ENCODE assay signal across 13 mouse cellular contexts in the genomic region with DNA sequence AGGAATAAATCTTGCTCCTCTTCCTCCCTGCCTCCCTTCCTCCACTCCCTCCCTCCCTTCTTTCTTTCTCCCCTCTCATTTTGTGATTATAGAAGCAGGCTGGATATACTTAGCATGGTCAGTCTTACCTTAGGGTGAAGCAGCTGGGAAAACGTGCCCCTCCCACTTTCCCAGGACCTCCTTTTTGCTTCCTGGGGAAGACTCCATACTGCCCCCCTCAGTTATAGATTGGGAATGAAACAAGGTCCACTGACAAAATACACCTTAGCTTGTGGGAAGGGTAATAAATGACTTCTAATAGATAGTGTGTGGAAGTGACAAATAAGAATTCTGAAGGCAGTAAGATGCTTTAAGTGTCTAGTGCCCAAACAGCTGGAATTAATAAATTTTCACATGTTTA. TPM values are rescaled to one million over a fixed set of nuclear protein-coding genes. Genes with fewer than 3 reads are reported as not detected.
DNase-seq lines count a peak whose midpoint lies in the region; ATAC-seq and TF ChIP-seq lines count a peak whose summit lies in the region.
"Had no signal": no experiment of that assay in that cellular context is flagged by ENCODE, and none has a peak within 500 bp of the region (broad histone marks: within the 10 kb centered on the region; RNA-seq: fewer than 3 reads in every experiment).

No protein-coding gene starts in this region.

- intact Hi-C loops in gastrocnemius, adult 2 months (cut with DNase I), result no loop called here

- no peak overlapping the region for H3K4me3 ChIP-seq in gastrocnemius, adult 2 months
- no peak overlapping the region for H3K4me3 ChIP-seq in lung, adult 2 months (replicated peaks; ENCODE audit: extremely low read depth, low read depth, low read length)
- H3K4me3 ChIP-seq in bone marrow macrophage, adult 2 months (ENCODE audit: insufficient read depth, low read length), result no peak overlapping the region

- H3K4me1 ChIP-seq in lung, adult 2 months (ENCODE audit: control insufficient read depth, insufficient read depth, low read length), result no peaks in the 10 kb centered on the region
- no peaks in the 10 kb centered on the region for H3K4me1 ChIP-seq in bone marrow macrophage, adult 2 months (ENCODE audit: control insufficient read depth, insufficient read depth, low read length)

- H3K27ac ChIP-seq in gastrocnemius, adult 2 months, result no peak overlapping the region
- no peak overlapping the region for H3K27ac ChIP-seq in bone marrow macrophage, adult 2 months (ENCODE audit: insufficient read depth, low read depth, low read length)

- TF ChIP-seq CTCF in gastrocnemius, adult 2 months (IDR thresholded peaks at IDR 0.05), result peak; percentile 49
- TF ChIP-seq CTCF in lung, adult 2 months (IDR thresholded peaks at IDR 0.05; ENCODE audit: insufficient read depth, low read length), result peak; percentile 40; the same call in 1 of the 2 replicates
- TF ChIP-seq CTCF in bone marrow macrophage, adult 2 months (IDR thresholded peaks at IDR 0.05; ENCODE audit: low read depth, low read length), result peak; percentile 47; the same call in 1 of the 2 replicates

- DNase-seq in gastrocnemius, adult 2 months, result no peak
- DNase-seq in gastrocnemius, postnatal 4 days (ENCODE audit: low spot score in 2 of 2), result no peak
- no peak for DNase-seq in lung, adult 2 months
- DNase-seq in lung, postnatal 14 days, result no peak
- no peak for DNase-seq in right cerebral cortex, postnatal 25 days
- DNase-seq: heart, postnatal 14 days; right cerebral cortex, postnatal 14 days had no signal

- peak; percentile 79 for ATAC-seq in megakaryocyte-erythroid progenitor cell, adult 5-6 weeks (replicated peaks; ENCODE audit: low FRiP score, low TSS enrichment, poor library complexity, severe bottlenecking)
- ATAC-seq in erythroid progenitor cell, adult 5-6 weeks (replicated peaks; ENCODE audit: low FRiP score, poor library complexity, severe bottlenecking), result no peak

- no peak for TF ChIP-seq POLR2A in lung, adult 2 months (IDR thresholded peaks at IDR 0.05; ENCODE audit: borderline replicate concordance, extremely low read depth, low read depth, low read length)
- TF ChIP-seq POLR2A in bone marrow macrophage, adult 2 months (IDR thresholded peaks at IDR 0.05; ENCODE audit: borderline replicate concordance, low read depth, low read length), result no peak

- WGBS in lung, adult 2 months, result 12% methylated on average over 1 of the region's 1 CpGs

RNA-seq across cellular contexts. Expression of a gene that starts 7.7 kb away (rescaled TPM):
- total RNA-seq in gastrocnemius, adult 2 months (2021), result not detected
- total RNA-seq in gastrocnemius, postnatal 4 days (2021), result under 1 TPM; 0.22 to 0.29 TPM
- polyA plus RNA-seq in lung, adult 2 months (2012; rRNA removed), result not detected in 2 replicates
- 0.84 and 0.97 TPM in 2 replicates for polyA plus RNA-seq in bone marrow macrophage, adult 2 months (2012; ENCODE audit: insufficient read depth, insufficient read length, missing spikeins)
- not detected in 2 replicates for total RNA-seq in megakaryocyte-erythroid progenitor cell, adult 5-6 weeks (2014; fragmentation: Nextera tagmentation)
- total RNA-seq in megakaryocyte-erythroid progenitor cell, adult 5-6 weeks (2017), result not detected in 2 replicates
- total RNA-seq in erythroid progenitor cell, adult 5-6 weeks (2015; ENCODE audit: low replicate concordance), result not detected in 2 replicates
- total RNA-seq in erythroid progenitor cell, adult 5-6 weeks (2017; ENCODE audit: low replicate concordance), result not detected in 2 replicates
- total RNA-seq: ES-E14 had no signal
- polyA plus RNA-seq: embryonic facial prominence, embryonic 14.5 days; liver, embryonic 11.5 days had no signal

RNA-seq across cellular contexts. Expression of a gene that starts 8.2 kb away (rescaled TPM):
- 1 to 10 TPM; 2.7 to 3.3 TPM for total RNA-seq in gastrocnemius, adult 2 months (2021)
- 10 to 100 TPM; 16.8 to 19.1 TPM for total RNA-seq in gastrocnemius, postnatal 4 days (2021)
- polyA plus RNA-seq in lung, adult 2 months (2012; rRNA removed), result 11.2 and 11.6 TPM in 2 replicates
- 41.1 and 49.4 TPM in 2 replicates for polyA plus RNA-seq in bone marrow macrophage, adult 2 months (2012; ENCODE audit: insufficient read depth, insufficient read length, missing spikeins)
- total RNA-seq in megakaryocyte-erythroid progenitor cell, adult 5-6 weeks (2014; fragmentation: Nextera tagmentation), result 27.0 and 31.1 TPM in 2 replicates
- total RNA-seq in megakaryocyte-erythroid progenitor cell, adult 5-6 weeks (2017), result 15.2 and 20.2 TPM in 2 replicates
- 2.2 and 6.3 TPM in 2 replicates for total RNA-seq in erythroid progenitor cell, adult 5-6 weeks (2015; ENCODE audit: low replicate concordance)
- 1.7 TPM in 2 replicates for total RNA-seq in erythroid progenitor cell, adult 5-6 weeks (2017; ENCODE audit: low replicate concordance)

RNA-seq across cellular contexts. Expression of a gene that starts 16.9 kb away (rescaled TPM):
- 1 to 10 TPM; 5.8 to 8.5 TPM for total RNA-seq in gastrocnemius, adult 2 months (2021)
- 10 to 100 TPM; 41.3 to 46.0 TPM for total RNA-seq in gastrocnemius, postnatal 4 days (2021)
- 4.2 and 8.4 TPM in 2 replicates for polyA plus RNA-seq in lung, adult 2 months (2012; rRNA removed)
- polyA plus RNA-seq in bone marrow macrophage, adult 2 months (2012; ENCODE audit: insufficient read depth, insufficient read length, missing spikeins), result 8.0 and 10.2 TPM in 2 replicates
- total RNA-seq in megakaryocyte-erythroid progenitor cell, adult 5-6 weeks (2014; fragmentation: Nextera tagmentation), result 6.6 and 6.7 TPM in 2 replicates
- 8.6 and 13.0 TPM in 2 replicates for total RNA-seq in megakaryocyte-erythroid progenitor cell, adult 5-6 weeks (2017)
- total RNA-seq in erythroid progenitor cell, adult 5-6 weeks (2015; ENCODE audit: low replicate concordance), result 7.5 TPM in 1 of 2 replicates, not detected in the other
- total RNA-seq in erythroid progenitor cell, adult 5-6 weeks (2017; ENCODE audit: low replicate concordance), result 3.0 TPM in 1 of 2 replicates, not detected in the other

RNA-seq across cellular contexts. Expression of a gene that starts 19.1 kb away (rescaled TPM):
- 10 to 100 TPM; 10.3 to 10.5 TPM for total RNA-seq in gastrocnemius, adult 2 months (2021)
- total RNA-seq in gastrocnemius, postnatal 4 days (2021), result 10 to 100 TPM in 1 of 2 experiments, 1 to 10 TPM in 1; 9.7 to 11.7 TPM
- 17.3 and 23.0 TPM in 2 replicates for polyA plus RNA-seq in lung, adult 2 months (2012; rRNA removed)
- polyA plus RNA-seq in bone marrow macrophage, adult 2 months (2012; ENCODE audit: insufficient read depth, insufficient read length, missing spikeins), result 21.5 and 24.1 TPM in 2 replicates
- total RNA-seq in megakaryocyte-erythroid progenitor cell, adult 5-6 weeks (2014; fragmentation: Nextera tagmentation), result 19.8 and 23.7 TPM in 2 replicates
- 20.4 and 21.8 TPM in 2 replicates for total RNA-seq in megakaryocyte-erythroid progenitor cell, adult 5-6 weeks (2017)
- total RNA-seq in erythroid progenitor cell, adult 5-6 weeks (2015; ENCODE audit: low replicate concordance), result 7.2 and 11.3 TPM in 2 replicates
- 2.1 and 2.6 TPM in 2 replicates for total RNA-seq in erythroid progenitor cell, adult 5-6 weeks (2017; ENCODE audit: low replicate concordance)
